Mouse (Mus musculus) stomach, embryonic 16.5 days (tissue): ENCODE measurements around the gene Prkcg. TPM values are rescaled to one million over a fixed set of nuclear protein-coding genes. Genes with fewer than 3 reads are reported as not detected.
A peak's percentile ranks its signal among the peaks of the same experiment; 100 is the strongest.

Source experiments
- ATAC-seq: fragments of 200-750 bp; cut with Nextera tagmentation; 2 replicates; pipeline ENCODE4 v1.8.0; 2017; ENCODE audit warnings: moderate number of reproducible peaks, moderate TSS enrichment; ENCODE audit not compliant: insufficient read depth, low FRiP score
- H3K27ac ChIP-seq: fragments of 300-500 bp; sonication (generic); 2 replicates; pipeline ENCODE4 v1.5.1; 2014; ENCODE audit warnings: low read length
- H3K27me3 ChIP-seq: fragments of 300-500 bp; sonication (generic); 2 replicates; pipeline ENCODE4 v1.6.1; 2014; ENCODE audit warnings: low read length, control low read depth, mixed read lengths; ENCODE audit not compliant: control insufficient read depth, insufficient read depth
- H3K36me3 ChIP-seq: fragments of 300-500 bp; sonication (generic); 2 replicates; pipeline ENCODE4 v1.6.1; 2014; ENCODE audit warnings: low read length; ENCODE audit not compliant: control insufficient read depth, insufficient read depth
- H3K4me1 ChIP-seq: fragments of 300-500 bp; sonication (generic); 2 replicates; pipeline ENCODE4 v1.6.1; 2014; ENCODE audit warnings: low read length, control low read depth, mixed read lengths; ENCODE audit not compliant: control insufficient read depth, insufficient read depth
- H3K4me2 ChIP-seq: fragments of 300-500 bp; sonication (generic); 2 replicates; pipeline ENCODE4 v1.6.1; 2014; ENCODE audit warnings: low read depth, low read length, mixed read lengths
- H3K4me3 ChIP-seq: fragments of 300-500 bp; sonication (generic); replicated peaks from 2 replicates; pipeline ENCODE4 v1.5.1; 2014; ENCODE audit warnings: mild to moderate bottlenecking, low read length
- H3K9ac ChIP-seq: fragments of 300-500 bp; sonication (generic); 2 replicates; pipeline ENCODE4 v1.6.1; 2014; ENCODE audit warnings: low read length
- H3K9me3 ChIP-seq: fragments of 300-500 bp; sonication (generic); replicated peaks from 2 replicates; pipeline ENCODE4 v1.6.1; 2016; ENCODE audit warnings: low read length, control low read depth; ENCODE audit not compliant: control insufficient read depth
- WGBS: fragments of 180-500 bp; shearing (Covaris S2); extraction: QIAGEN DNeasy Blood & Tissue Kit; methylation state at CpG from one replicate; pipeline ENCODE4 v1.1.7; 2014; 5-methylcytosine and 5-hydroxymethylcytosine counted together
- polyA plus RNA-seq: library from polyadenylated mRNA; unstranded; fragments of >200 nt; fragmentation: Nextera tagmentation; extraction: Ambion mirVana; gene quantifications from 2 replicates; pipeline ENCODE4 v1.2.1, GENCODE M21; 2015

The Prkcg gene
- polyA plus RNA-seq, 1 experiment from 2014 or later, result 1.1 TPM

DNA sequence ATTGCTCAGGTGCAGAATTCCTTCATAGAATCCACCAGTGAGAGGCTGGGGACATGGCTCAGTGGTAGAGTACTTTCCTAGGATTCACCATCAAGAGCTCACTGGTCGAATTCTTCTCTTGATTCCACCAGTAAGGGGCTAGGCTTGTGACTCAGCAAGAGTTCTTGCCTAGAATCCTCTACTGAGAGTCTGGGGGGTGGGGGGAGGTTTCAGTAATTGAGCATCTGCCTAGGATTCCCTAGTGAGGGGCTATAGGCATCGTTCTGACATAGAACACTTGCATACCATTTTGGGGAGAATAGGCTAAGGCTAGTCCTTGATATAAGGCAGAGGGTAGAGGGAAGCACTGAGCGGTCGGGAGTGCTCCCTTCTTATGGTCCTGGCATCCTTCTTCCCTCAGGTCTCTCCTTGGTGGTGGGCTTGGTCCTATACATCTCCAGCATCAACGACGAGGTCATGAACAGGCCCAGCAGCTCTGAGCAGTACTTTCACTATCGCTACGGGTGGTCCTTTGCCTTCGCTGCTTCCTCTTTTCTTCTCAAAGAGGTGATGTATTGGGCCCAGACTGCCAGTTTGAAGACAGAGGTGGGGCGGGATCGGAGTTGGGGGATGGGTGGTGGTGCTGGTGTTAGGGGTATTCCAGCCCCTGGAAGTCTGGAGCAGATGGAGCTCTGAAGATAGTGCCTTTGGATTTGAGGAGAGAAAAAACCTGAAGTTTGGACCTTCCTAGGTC, 76.7 kb downstream of the Prkcg start:
- Histone ChIP-seq H3K4me3 (no peak overlapping the region), H3K27me3 (no peaks in the 10 kb centered on the region; the same call in 1 of the 2 replicates), H3K9me3 (no peaks in the 10 kb centered on the region), H3K27ac (no peak overlapping the region), H3K4me1 (no peaks in the 10 kb centered on the region), H3K4me2 (no peak overlapping the region), H3K36me3 (0 out of 2 replicates have a peak, but pooled peaks cover 3% of the 10 kb centered on the region), H3K9ac (no peak overlapping the region)
- WGBS, result 43% methylated on average over 11 of the region's 11 CpGs
- ATAC-seq, result no peak

DNA sequence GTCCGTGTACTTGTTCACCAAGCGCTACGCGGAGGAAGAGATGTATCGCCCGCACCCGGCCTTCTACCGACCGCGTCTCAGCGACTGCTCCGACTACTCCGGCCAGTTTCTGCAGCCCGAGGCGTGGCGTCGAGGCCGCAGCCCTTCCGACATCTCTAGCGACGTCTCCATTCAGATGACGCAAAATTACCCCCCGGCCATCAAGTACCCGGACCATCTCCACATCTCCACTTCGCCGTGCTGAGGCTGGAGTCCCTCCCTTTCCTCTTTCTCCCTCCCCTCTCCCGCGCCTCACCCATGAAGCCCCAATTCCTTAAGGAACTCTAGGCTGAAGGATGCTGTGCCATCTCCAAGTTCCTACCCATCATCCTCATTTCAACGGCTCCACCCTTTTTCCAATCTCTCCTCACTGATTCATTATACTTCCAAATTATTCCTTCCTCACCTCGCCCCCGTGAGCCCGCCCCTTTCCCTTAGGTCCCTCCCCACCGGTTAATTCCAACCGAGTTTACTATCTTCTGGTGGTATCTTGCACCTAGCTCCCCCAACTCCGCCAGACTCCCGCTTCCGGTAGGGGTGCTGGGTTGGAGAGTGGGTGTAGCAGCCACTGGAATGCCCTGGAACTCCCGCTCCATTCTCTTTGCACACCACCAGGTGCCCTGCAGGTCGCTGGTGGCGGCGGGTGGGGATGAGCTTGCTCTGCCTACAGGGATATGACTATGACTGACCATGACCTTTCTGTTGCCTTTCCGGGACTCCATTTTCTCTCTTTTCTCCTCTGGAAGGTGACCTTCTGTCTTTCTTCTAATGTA, 77.9 kb downstream of the Prkcg start:
- no peak overlapping the region for H3K9ac ChIP-seq
- H3K4me1 ChIP-seq, result no peaks in the 10 kb centered on the region
- H3K27ac ChIP-seq, result no peak overlapping the region
- ATAC-seq, result 0 out of 2 replicates have a peak, but pooled peaks have one; percentile 37
- H3K27me3 ChIP-seq, result no peaks in the 10 kb centered on the region; the same call in 1 of the 2 replicates
- no peak overlapping the region for H3K4me2 ChIP-seq
- 24% methylated on average over 42 of the region's 42 CpGs for WGBS
- H3K4me3 ChIP-seq, result peak overlapping the region; percentile 12; the same call in 1 of the 2 replicates
- 0 out of 2 replicates have a peak, but pooled peaks cover under 1% of the 10 kb centered on the region for H3K36me3 ChIP-seq
- no peaks in the 10 kb centered on the region for H3K9me3 ChIP-seq

DNA sequence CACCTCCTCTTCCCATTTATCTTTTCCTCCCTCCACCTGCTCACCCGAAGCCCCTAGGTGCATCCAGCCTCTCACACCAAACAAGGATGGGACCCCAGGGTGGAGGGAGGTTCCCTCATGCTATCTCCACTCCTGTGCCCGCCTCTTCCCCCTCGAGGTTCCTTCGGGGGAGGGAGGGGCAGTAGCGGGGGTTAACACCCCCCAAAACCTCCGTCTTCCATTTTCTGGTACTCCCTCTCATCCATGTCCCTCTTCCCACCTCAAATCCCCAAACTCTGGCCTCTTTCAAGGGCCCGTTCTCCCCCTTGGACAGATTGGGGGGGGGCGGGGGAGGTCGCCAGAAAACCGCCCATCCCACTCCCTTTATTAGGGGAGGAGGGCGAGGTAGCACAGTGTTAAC, 78.6 kb downstream of the Prkcg start:
- Histone ChIP-seq H3K4me3 (0 out of 2 replicates have a peak overlapping the region, but pooled peaks have one; percentile 12), H3K27ac (no peak overlapping the region), H3K36me3 (no peaks in the 10 kb centered on the region), H3K27me3 (no peaks in the 10 kb centered on the region; the same call in 1 of the 2 replicates), H3K9ac (0 out of 2 replicates have a peak overlapping the region, but pooled peaks have one; percentile 31), H3K9me3 (no peaks in the 10 kb centered on the region), H3K4me2 (peak overlapping the region; percentile 14; the same call in 1 of the 2 replicates), H3K4me1 (no peaks in the 10 kb centered on the region)
- no peak for ATAC-seq
- 22% methylated on average over 11 of the region's 11 CpGs for WGBS

DNA sequence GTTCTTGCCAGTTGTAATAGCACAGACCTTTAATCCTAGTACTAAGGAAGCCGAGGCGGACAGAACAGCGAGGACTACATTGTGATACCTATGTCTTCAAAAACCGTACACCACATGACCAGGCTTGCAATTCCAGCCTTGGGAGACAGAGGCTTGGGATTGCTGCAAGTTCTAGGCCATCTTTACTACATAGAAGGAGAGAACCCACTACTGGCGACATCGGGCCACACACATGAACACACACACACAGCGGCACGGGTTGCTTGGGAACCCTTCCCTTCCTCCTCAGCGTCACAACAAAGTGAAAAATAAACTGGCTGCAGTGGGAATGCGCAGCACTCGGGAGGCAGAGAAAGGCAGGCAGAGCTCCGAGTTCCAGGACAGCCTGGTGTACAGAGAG, 79.3 kb downstream of the Prkcg start:
- WGBS, result 36% methylated on average over 12 of the region's 12 CpGs
- no peaks in the 10 kb centered on the region for H3K9me3 ChIP-seq
- H3K36me3 ChIP-seq, result no peaks in the 10 kb centered on the region
- ATAC-seq, result no peak
- H3K9ac ChIP-seq, result no peak overlapping the region
- H3K4me3 ChIP-seq, result no peak overlapping the region
- no peak overlapping the region for H3K27ac ChIP-seq
- no peaks in the 10 kb centered on the region; the same call in 1 of the 2 replicates for H3K27me3 ChIP-seq
- no peaks in the 10 kb centered on the region for H3K4me1 ChIP-seq
- no peak overlapping the region for H3K4me2 ChIP-seq

DNA sequence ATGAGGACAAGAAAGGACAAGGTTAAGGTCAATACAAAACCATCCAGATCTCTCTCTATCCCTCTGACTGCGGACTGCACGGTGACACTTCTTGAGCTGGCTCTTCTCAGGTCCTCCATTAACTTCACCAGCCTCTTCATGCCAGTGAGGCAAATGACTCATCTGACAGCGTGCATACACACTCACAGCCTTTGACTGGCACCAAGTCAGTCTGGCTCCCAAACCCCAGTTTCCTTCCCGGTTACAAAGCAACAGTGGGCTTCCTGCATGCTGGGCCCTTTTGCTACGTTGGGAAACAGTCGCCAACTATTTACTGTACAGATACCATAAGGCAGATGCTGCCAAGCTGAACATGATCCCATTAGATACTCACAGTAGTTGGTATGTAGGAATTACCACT, 80.2 kb downstream of the Prkcg start:
- no peaks in the 10 kb centered on the region for H3K36me3 ChIP-seq
- H3K4me1 ChIP-seq, result no peaks in the 10 kb centered on the region
- no peak overlapping the region for H3K27ac ChIP-seq
- no peak overlapping the region for H3K4me3 ChIP-seq
- ATAC-seq, result no peak
- H3K9me3 ChIP-seq, result no peaks in the 10 kb centered on the region
- no peaks in the 10 kb centered on the region; the same call in 1 of the 2 replicates for H3K27me3 ChIP-seq
- 62% methylated on average over 6 of the region's 6 CpGs for WGBS
- no peak overlapping the region for H3K9ac ChIP-seq
- H3K4me2 ChIP-seq, result no peak overlapping the region

DNA sequence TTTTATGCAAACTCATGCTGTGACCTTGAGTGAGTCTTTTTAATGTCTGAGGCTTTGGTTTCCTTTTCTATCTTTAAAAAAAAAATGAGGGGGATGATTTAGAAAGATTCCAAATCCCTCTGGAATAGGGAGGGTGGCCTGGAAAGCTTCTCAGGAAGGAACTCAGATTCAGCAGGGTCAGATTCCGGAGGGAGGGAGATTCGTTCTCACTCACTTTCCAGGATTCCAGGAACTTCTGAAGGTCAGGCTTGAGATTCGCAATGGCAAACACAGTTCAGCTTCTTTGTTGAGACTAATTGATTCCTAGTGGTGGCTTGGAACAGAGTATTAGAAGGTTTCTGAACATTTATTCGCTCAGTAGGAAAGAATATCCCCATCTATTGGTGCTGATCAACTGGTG, 81.4 kb downstream of the Prkcg start:
- H3K36me3 ChIP-seq, result no peaks in the 10 kb centered on the region
- H3K4me3 ChIP-seq, result no peak overlapping the region
- no peaks in the 10 kb centered on the region for H3K9me3 ChIP-seq
- no peak overlapping the region for H3K27ac ChIP-seq
- no peak for ATAC-seq
- no peaks in the 10 kb centered on the region for H3K4me1 ChIP-seq
- H3K9ac ChIP-seq, result no peak overlapping the region
- H3K4me2 ChIP-seq, result no peak overlapping the region
- 35% methylated on average over 4 of the region's 4 CpGs for WGBS
- H3K27me3 ChIP-seq, result no peaks in the 10 kb centered on the region; the same call in 1 of the 2 replicates

DNA sequence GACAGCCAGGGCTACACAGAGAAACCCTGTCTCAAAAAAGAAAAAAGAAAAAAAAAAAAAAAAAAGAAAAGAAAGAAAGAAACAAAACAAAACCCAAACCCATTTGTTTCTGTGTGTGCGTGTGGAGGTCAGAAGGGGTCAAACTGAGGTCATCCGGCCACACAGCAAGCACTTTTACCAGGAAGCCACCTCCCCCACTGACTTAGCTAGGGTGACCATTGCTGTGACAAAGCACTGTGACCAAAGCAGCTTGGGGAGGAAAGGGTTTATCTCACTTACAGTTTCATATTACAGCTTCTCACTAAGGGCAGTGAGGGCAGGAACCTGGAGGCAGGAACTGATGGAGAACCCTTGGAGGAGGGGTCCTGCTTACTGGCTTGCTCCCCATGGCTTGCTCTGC, 83.4 kb downstream of the Prkcg start:
- Histone ChIP-seq H3K9ac (no peak overlapping the region), H3K9me3 (no peaks in the 10 kb centered on the region), H3K27ac (no peak overlapping the region), H3K4me1 (no peaks in the 10 kb centered on the region), H3K4me2 (no peak overlapping the region), H3K27me3 (no peaks in the 10 kb centered on the region; the same call in 1 of the 2 replicates), H3K4me3 (no peak overlapping the region), H3K36me3 (no peaks in the 10 kb centered on the region)
- ATAC-seq, result no peak
- 65% methylated on average over 2 of the region's 2 CpGs for WGBS

DNA sequence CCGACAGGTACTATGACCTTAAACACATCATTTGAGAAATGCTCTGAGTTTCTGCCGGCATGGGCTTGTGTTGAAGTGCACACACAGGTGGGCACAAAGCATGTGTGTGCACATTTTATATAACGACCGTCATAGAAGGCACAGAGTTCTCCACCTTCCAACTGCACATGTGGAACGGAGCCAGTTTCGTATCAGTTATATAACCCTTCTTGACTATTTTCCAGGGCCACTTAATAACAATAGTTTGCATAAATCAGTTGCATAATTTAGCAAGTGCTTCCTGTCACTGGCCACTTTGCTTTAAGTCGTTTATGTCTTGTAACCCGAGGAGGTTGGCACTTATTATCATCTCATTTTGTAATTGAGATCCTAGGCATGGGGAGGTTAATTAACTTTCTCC, 84.8 kb downstream of the Prkcg start:
- Histone ChIP-seq H3K27me3 (no peaks in the 10 kb centered on the region; the same call in 1 of the 2 replicates), H3K4me2 (no peak overlapping the region), H3K4me3 (no peak overlapping the region), H3K27ac (no peak overlapping the region), H3K36me3 (no peaks in the 10 kb centered on the region), H3K9me3 (no peaks in the 10 kb centered on the region), H3K4me1 (no peaks in the 10 kb centered on the region), H3K9ac (no peak overlapping the region)
- no peak for ATAC-seq
- WGBS, result 83% methylated on average over 8 of the region's 8 CpGs

DNA sequence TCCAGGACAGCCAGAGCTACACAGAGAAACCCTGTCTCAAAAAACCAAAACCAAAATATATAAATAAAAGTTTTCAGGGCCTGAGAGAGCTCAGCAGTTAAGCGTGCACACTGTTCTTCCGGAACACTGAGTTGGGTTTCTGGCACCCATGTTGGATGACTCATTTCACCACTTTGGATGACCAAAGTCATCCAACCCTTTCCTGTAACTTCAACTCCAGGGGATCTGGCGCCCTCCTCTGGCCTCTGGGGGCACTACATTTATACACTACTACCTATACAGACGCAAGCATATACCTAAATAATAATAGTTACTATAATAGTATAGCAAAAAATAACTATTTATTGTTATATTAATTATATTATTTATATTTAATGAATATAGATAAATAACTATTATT, 87.9 kb downstream of the Prkcg start:
- H3K9me3 ChIP-seq, result no peaks in the 10 kb centered on the region
- 50% methylated on average over 4 of the region's 4 CpGs for WGBS
- H3K9ac ChIP-seq, result no peak overlapping the region
- no peak overlapping the region for H3K27ac ChIP-seq
- no peaks in the 10 kb centered on the region for H3K27me3 ChIP-seq
- H3K4me3 ChIP-seq, result no peak overlapping the region
- ATAC-seq, result no peak
- no peaks in the 10 kb centered on the region for H3K36me3 ChIP-seq
- no peaks in the 10 kb centered on the region for H3K4me1 ChIP-seq
- no peak overlapping the region for H3K4me2 ChIP-seq
